Mouse (Mus musculus): ENCODE results near the gene Col6a6. TPM values are rescaled to one million over a fixed set of nuclear protein-coding genes. Genes with fewer than 3 reads are reported as not detected.
"Not testable (repeated sequence)": the region's sequence is repeated elsewhere in the genome, so short reads cannot be mapped to it uniquely, and the experiment has no call there.

Gene Col6a6
- 0.50 and 0.60 TPM in 2 replicates for polyA plus RNA-seq (2016; fragmentation: Nextera tagmentation; extraction: Ambion mirVana)

DNA sequence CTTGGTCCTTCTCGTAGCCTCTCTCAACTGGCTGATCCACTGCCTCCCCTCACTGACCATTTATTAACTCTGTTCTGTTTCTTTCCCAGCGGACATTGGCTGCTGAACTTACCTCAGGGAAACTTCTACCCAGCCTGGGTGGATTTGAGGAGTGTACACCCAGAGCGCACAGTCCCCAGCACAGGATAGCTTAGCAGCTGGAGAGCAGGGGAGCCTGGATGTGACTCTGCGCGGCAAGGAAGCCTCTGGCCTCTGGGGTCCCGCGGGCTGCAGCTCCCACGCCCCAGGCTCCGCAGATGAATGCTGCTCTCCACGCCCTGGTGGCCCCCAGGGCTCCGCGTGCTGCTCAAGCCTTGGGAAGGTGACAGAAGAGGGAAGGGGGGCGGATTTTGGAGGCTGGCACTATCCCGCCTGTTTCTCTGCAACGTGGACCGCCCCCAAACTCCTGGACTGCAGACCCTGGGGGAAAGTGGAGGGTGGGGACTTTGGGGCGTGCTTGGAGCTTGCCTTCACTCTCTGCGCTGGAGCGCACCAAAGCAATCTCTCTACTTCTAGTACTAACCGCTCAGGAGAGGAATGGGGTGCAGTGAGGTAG lies at the start of gene Col6a6:
TSS of gene Col6a6 (minus strand) at position 370 of the 595 bp plus-strand sequence.
- no peak for ATAC-seq (ENCODE audit: insufficient number of reproducible peaks, insufficient read depth, low FRiP score, low TSS enrichment, low read depth)
- Histone ChIP-seq H3K27ac (no peak within 1 kb of the TSS), H3K9ac (replicated peaks) (peak within 1 kb of the TSS; percentile 40)

DNA sequence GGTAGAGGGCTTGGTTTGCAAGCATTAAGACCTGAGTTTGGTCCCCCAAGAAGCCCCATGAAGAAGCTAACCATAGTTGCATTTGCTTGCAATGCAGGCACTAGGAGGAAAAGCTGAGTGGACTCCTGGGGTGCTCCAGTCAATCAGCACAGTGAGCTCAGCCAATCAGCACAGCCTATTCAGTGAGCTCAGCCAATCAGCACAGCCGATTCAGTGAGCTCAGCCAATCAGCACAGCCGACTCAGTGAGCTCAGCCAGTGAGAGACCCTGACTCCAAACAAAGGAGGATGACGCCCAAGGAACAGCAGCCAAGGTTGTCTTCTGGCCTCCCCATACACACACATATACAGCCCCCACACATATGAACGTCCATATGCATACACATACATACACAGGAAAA lies 48.2 kb upstream of the Col6a6 start:
- no peak for ATAC-seq (ENCODE audit: insufficient number of reproducible peaks, insufficient read depth, low FRiP score, low TSS enrichment, low read depth)
- Histone ChIP-seq H3K4me2 (no peak overlapping the region), H3K36me3 (no peaks in the 10 kb centered on the region), H3K27me3 (no peaks in the 10 kb centered on the region), H3K4me3 (replicated peaks) (no peak overlapping the region), H3K9ac (replicated peaks) (no peak overlapping the region), H3K27ac (no peak overlapping the region), H3K9me3 (no peaks in the 10 kb centered on the region), H3K4me1 (replicated peaks) (no peaks in the 10 kb centered on the region)
- 90% methylated on average over 4 of the region's 4 CpGs for WGBS

More for the DNA sequence above, at the start of gene Col6a6:
- H3K4me3 ChIP-seq (replicated peaks), result peak within 1 kb of the TSS; percentile 19; the same call in 1 of the 2 replicates
- H3K27me3 ChIP-seq, result peaks cover 23% of the 10 kb centered on the region
- no peaks in the 10 kb centered on the region for H3K36me3 ChIP-seq
- H3K4me1 ChIP-seq (replicated peaks), result peaks cover 8% of the 10 kb centered on the region
- 16% methylated on average over 20 of the region's 20 CpGs for WGBS
- H3K9me3 ChIP-seq, result no peaks in the 10 kb centered on the region
- H3K4me2 ChIP-seq, result peak within 1 kb of the TSS; percentile 56

DNA sequence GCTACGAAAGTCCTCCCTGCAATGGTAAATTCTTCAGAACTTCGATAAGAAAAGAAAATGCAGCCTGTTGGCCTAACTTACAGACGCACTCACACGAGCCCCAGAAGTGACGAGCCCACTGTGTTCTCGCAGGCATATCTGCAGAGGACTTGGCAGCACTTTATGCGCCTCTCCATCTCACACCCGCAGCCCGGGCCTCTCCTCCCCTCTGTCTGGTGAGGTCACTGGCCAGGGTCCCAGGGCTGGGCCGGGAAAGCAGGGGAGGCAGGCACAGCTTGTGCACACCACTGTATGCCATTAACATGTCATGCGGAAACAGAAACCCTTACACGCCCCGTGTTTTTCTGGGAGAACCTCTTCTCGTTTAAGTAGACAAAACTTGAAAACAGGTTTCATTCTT lies 43.7 kb upstream of the Col6a6 start:
- no peak overlapping the region for H3K9ac ChIP-seq (replicated peaks)

DNA sequence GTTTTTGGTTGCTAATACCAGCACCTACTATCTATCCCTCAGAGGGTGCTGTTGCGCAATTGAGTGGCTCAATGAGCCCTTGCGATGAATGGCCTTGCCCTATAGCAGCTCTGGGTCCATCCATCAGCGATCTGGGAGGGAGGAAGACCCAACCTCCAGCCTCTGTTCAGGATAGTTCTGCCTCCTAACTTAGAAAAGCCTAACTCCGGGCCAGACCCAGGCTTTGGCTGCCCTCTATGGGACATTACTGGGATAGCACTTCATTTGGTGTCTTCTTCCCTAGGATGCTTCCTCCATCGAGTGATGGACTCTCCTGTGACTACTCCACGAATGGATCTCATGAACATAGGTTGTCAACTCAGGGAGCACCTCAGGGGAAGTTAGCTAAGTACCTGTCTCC lies 29.8 kb upstream of the Col6a6 start:
- 14% methylated on average over 6 of the region's 6 CpGs for WGBS
- H3K36me3 ChIP-seq, result no peaks in the 10 kb centered on the region
- H3K9me3 ChIP-seq, result no peaks in the 10 kb centered on the region
- H3K4me2 ChIP-seq, result no peak overlapping the region
- no peak overlapping the region for H3K27ac ChIP-seq
- no peak overlapping the region for H3K4me3 ChIP-seq (replicated peaks)
- H3K4me1 ChIP-seq (replicated peaks), result no peaks in the 10 kb centered on the region
- no peak for ATAC-seq (ENCODE audit: insufficient number of reproducible peaks, insufficient read depth, low FRiP score, low TSS enrichment, low read depth)
- H3K9ac ChIP-seq (replicated peaks), result no peak overlapping the region
- H3K27me3 ChIP-seq, result no peaks in the 10 kb centered on the region; the same call in 1 of the 2 replicates

More for the DNA sequence above, 43.7 kb upstream of the Col6a6 start:
- ATAC-seq (ENCODE audit: insufficient number of reproducible peaks, insufficient read depth, low FRiP score, low TSS enrichment, low read depth), result no peak
- no peaks in the 10 kb centered on the region for H3K36me3 ChIP-seq
- no peak overlapping the region for H3K4me2 ChIP-seq
- H3K27ac ChIP-seq, result no peak overlapping the region
- no peaks in the 10 kb centered on the region for H3K9me3 ChIP-seq
- no peak overlapping the region for H3K4me3 ChIP-seq (replicated peaks)
- H3K27me3 ChIP-seq, result no peaks in the 10 kb centered on the region
- no peaks in the 10 kb centered on the region for H3K4me1 ChIP-seq (replicated peaks)
- WGBS, result 79% methylated on average over 14 of the region's 14 CpGs

- Histone ChIP-seq H3K9ac (replicated peaks) (no peak overlapping the region), H3K4me2 (no peak overlapping the region), H3K4me3 (replicated peaks) (no peak overlapping the region), H3K36me3 (no peaks in the 10 kb centered on the region), H3K27me3 (no peaks in the 10 kb centered on the region; the same call in 1 of the 2 replicates), H3K27ac (no peak overlapping the region), H3K4me1 (replicated peaks) (no peaks in the 10 kb centered on the region), H3K9me3 (no peaks in the 10 kb centered on the region)
- WGBS, result 81% methylated on average over 1 of the region's 1 CpGs
- no peak for ATAC-seq (ENCODE audit: insufficient number of reproducible peaks, insufficient read depth, low FRiP score, low TSS enrichment, low read depth)
These were observed 24.8 kb upstream of the Col6a6 start for GRCm38 (mm10) chr9:105852778-105853065.

DNA sequence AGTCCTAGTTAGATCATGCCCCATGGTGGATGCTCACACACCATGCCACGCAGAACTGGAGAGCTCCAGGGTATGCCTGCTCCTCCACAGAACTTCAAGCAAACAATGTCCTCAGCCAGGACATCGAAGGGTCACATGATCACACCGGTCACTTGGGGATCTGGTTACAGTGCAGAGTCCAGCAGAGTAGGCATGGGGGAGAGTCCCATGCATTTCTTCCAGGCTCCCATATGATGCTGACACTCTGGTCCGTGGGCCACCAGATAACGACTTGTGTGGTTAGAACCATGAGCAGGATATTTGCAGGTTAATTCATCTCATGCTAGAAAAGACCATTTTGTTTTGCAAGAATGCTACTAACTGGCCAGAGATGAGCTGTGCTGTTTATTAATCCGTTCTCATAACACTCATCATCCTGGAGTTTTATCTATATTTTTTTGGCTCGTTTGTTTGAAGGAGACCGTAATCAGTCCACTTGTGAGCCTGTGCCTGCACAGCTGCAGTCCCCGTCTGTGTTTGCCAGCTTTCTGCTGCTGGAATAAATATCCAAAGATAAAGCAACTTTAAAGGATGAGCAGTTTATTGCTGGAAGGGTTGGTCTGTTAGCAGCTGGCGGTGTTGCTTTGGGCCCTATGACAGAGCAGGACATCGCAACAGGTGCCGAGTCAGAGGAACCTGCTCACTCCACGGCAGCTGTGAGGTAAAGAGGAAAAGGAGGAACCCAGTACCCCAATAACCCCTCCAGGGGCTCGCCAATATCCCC lies 24.2 kb upstream of the Col6a6 start:
- 74% methylated on average over 14 of the region's 14 CpGs for WGBS
- H3K27ac ChIP-seq, result no peak overlapping the region
- H3K4me1 ChIP-seq (replicated peaks), result no peaks in the 10 kb centered on the region
- H3K4me3 ChIP-seq (replicated peaks), result no peak overlapping the region
- no peaks in the 10 kb centered on the region; the same call in 1 of the 2 replicates for H3K27me3 ChIP-seq
- no peaks in the 10 kb centered on the region for H3K36me3 ChIP-seq
- no peak overlapping the region for H3K4me2 ChIP-seq
- H3K9me3 ChIP-seq, result no peaks in the 10 kb centered on the region
- no peak for ATAC-seq (ENCODE audit: insufficient number of reproducible peaks, insufficient read depth, low FRiP score, low TSS enrichment, low read depth)
- no peak overlapping the region for H3K9ac ChIP-seq (replicated peaks)

DNA sequence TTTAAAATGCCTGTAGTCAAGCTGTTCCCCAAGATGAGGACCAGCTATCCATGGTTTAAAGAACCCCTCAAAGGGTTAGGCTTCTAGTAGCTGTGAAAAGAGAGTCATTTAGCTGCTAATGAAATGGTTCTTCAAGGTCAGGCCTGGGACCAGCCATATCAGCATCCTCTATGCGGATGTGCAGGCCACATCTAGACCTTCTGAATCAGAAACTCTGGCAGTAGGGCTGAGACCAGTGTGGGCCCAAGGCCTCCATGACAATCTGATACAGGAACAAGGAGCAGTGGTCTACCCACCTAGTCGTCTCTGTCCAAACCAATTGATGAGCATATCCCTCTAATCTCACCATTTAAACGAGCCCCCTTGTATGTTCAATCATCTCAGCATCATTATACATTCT lies 23.1 kb upstream of the Col6a6 start:
- no peak for ATAC-seq (ENCODE audit: insufficient number of reproducible peaks, insufficient read depth, low FRiP score, low TSS enrichment, low read depth)

GRCm38 (mm10) chr9:105848396-105848795 lies 20.4 kb upstream of the Col6a6 start:
- 75% methylated on average over 4 of the region's 4 CpGs for WGBS
- no peak overlapping the region for H3K27ac ChIP-seq
- ATAC-seq (ENCODE audit: insufficient number of reproducible peaks, insufficient read depth, low FRiP score, low TSS enrichment, low read depth), result no peak
- H3K4me1 ChIP-seq (replicated peaks), result no peaks in the 10 kb centered on the region
- no peak overlapping the region for H3K4me2 ChIP-seq
- H3K27me3 ChIP-seq, result no peaks in the 10 kb centered on the region
- no peak overlapping the region for H3K4me3 ChIP-seq (replicated peaks)
- H3K9ac ChIP-seq (replicated peaks), result no peak overlapping the region
- no peaks in the 10 kb centered on the region for H3K36me3 ChIP-seq
- no peaks in the 10 kb centered on the region for H3K9me3 ChIP-seq

More for the DNA sequence above, 23.1 kb upstream of the Col6a6 start:
- H3K4me1 ChIP-seq (replicated peaks), result no peaks in the 10 kb centered on the region
- H3K27me3 ChIP-seq, result no peaks in the 10 kb centered on the region; the same call in 1 of the 2 replicates
- H3K4me3 ChIP-seq (replicated peaks), result no peak overlapping the region
- H3K9ac ChIP-seq (replicated peaks), result no peak overlapping the region
- H3K4me2 ChIP-seq, result no peak overlapping the region
- no peaks in the 10 kb centered on the region for H3K9me3 ChIP-seq
- H3K27ac ChIP-seq, result no peak overlapping the region
- 80% methylated on average over 3 of the region's 3 CpGs for WGBS
- no peaks in the 10 kb centered on the region for H3K36me3 ChIP-seq

- Histone ChIP-seq H3K4me2 (no peak overlapping the region), H3K9me3 (no peaks in the 10 kb centered on the region), H3K27me3 (no peaks in the 10 kb centered on the region), H3K4me3 (replicated peaks) (no peak overlapping the region), H3K27ac (no peak overlapping the region), H3K36me3 (no peaks in the 10 kb centered on the region), H3K4me1 (replicated peaks) (no peaks in the 10 kb centered on the region), H3K9ac (replicated peaks) (no peak overlapping the region)
- WGBS, result 91% methylated on average over 3 of the region's 5 CpGs
- ATAC-seq (ENCODE audit: insufficient number of reproducible peaks, insufficient read depth, low FRiP score, low TSS enrichment, low read depth), result no peak
These were observed 19.3 kb upstream of the Col6a6 start for GRCm38 (mm10) chr9:105847261-105847660.

GRCm38 (mm10) chr9:105841386-105841785 lies 13.4 kb upstream of the Col6a6 start:
- H3K4me2 ChIP-seq; H3K9me3 ChIP-seq; H3K4me1 ChIP-seq (replicated peaks); H3K4me3 ChIP-seq (replicated peaks); H3K27me3 ChIP-seq; H3K9ac ChIP-seq (replicated peaks); H3K27ac ChIP-seq; H3K36me3 ChIP-seq; ATAC-seq (ENCODE audit: insufficient number of reproducible peaks, insufficient read depth, low FRiP score, low TSS enrichment, low read depth): not testable (repeated sequence)
- WGBS, result 35% methylated on average over 5 of the region's 5 CpGs

DNA sequence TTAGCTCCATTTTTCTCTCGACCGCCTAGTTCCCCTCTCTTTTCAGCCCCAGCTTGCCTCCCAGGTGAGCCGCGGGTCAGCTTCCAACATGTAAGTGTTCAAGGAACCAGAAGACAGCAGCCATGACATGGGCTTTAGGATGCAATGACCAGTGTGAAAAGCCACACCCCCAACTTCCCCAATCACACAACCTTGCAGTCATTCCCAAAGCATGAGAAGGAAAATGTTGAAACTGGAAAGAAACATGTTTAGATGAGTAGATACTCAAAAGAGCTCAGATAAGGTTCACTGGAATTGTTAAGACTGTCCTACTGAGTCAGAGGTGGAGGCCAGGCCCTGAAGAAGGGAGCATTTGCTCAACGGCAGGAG lies 11.2 kb upstream of the Col6a6 start:
- H3K27ac ChIP-seq, result no peak overlapping the region
- H3K9me3 ChIP-seq, result no peaks in the 10 kb centered on the region
- WGBS, result 91% methylated on average over 5 of the region's 5 CpGs
- no peaks in the 10 kb centered on the region for H3K27me3 ChIP-seq
- no peak for ATAC-seq (ENCODE audit: insufficient number of reproducible peaks, insufficient read depth, low FRiP score, low TSS enrichment, low read depth)
- H3K4me3 ChIP-seq (replicated peaks), result no peak overlapping the region
- no peak overlapping the region for H3K9ac ChIP-seq (replicated peaks)
- H3K4me1 ChIP-seq (replicated peaks), result peaks cover 5% of the 10 kb centered on the region; the same call in 1 of the 2 replicates
- H3K36me3 ChIP-seq, result no peaks in the 10 kb centered on the region
- H3K4me2 ChIP-seq, result no peak overlapping the region
